Mouse (Mus musculus) neutrophil, adult 5-6 weeks (primary cell): ENCODE data around the gene Klri1. TPM values are rescaled to one million over a fixed set of nuclear protein-coding genes. Genes with fewer than 3 reads are reported as not detected.
A peak's percentile ranks its signal among the peaks of the same experiment; 100 is the strongest.
"Not testable (repeated sequence)": the region's sequence is repeated elsewhere in the genome, so short reads cannot be mapped to it uniquely, and the experiment has no call there.

Experiments
- ATAC-seq: fragments of 151-379, 151-347 bp; 2 replicates; pipeline ENCODE4 v1.8.0; 2017; ENCODE audit warnings: mild to moderate bottlenecking, moderate TSS enrichment; ENCODE audit not compliant: insufficient number of reproducible peaks, poor library complexity, low FRiP score, severe bottlenecking; ENCODE audit errors: extremely low read depth
- total RNA-seq: library from RNA; stranded (forward); fragments of 200-1000 nt; gene quantifications from 2 replicates; pipeline ENCODE4 v1.2.3, GENCODE M21; 2017

The Klri1 gene
- total RNA-seq, result not detected in 2 replicates

DNA sequence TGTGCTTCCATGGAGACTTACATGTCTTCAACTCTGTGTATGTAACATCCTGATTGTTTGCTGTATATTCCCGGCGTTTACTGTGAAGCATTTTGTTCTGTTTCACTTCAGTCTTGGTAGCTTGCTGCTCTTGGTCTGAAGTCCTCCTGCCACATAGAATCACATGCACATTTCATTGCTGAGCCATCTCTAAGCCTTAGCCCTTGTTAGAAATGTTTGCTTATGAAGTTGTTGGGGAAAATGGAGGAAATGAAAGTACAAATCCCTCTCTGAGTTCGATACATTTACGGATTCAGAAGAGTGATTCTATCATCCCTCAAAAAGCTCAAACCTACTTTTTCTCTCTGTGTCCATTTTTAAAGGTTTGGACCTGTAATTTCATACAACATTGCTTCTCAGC, at the start of gene Klri1:
TSS of gene Klri1 (minus strand) at position 101 of the 400 bp plus-strand sequence.
- ATAC-seq, result no peak

DNA sequence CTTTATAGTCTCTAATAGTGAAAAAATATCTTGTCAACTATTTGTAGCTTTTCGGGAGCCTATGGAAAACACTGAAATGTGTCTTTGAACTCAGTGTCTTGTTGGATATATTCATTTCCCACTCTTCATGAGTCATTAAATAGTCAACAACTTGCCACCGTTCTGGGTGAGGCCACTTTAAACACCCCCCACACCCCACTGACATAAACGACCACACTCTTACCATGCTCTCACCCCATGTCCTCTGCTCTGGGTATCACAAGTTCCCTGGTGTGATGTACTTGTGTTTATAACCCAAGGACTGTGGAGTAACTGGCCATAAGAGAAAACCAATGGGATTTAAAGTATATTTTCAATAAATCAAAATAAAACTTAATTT, 30.7 kb upstream of the Klri1 start:
- 0 out of 2 replicates have a peak, but pooled peaks have one; percentile 26 for ATAC-seq

DNA sequence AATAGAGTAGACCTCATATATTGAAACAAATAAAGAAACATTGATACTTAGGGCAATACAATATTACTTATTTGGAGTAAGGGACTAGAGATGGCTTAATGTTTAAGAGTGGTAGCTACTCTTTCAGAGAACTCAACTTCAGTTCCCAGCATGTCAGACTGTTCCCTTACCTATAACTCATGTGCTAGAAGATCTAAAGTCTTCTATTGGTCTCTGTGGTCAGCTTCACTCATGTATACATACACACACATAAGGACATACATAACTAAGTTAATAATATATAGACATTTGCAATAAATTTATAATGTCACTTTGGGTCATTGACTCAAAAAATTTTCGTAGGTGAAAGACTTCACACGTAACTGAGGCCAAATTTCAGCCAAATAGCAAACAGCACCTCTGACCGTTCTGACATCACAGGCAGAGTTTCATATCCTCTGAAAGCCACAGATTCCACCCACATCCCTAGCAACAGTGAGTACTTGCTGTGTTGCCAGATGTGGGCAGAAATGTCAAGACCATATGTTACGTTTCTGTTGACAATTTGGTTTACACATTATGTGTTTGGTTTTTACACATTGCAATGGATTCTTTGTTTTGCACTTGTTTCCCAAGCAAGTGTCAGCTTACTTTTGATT, 30.2 kb upstream of the Klri1 start:
- ATAC-seq, result peak; percentile 60; the same call in 1 of the 2 replicates

DNA sequence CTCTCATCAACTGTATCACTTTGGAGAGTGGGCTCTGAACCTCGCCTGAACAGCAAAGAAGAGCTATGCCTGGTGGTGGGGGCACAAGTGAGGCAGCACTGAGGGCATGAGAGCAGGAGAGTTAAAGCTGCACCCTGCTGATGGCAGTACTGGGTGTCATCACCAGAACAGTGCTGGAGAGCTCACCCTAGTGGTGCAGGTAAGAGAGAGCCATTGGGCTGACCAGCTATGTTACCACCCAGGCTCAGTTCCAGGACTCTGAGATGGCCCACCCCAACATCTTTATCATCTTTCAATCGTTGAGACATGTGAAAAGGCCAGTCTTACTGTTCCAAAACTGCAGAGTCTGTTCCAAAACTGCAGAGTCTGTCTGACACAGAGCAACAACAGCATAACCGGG, 29.2 kb upstream of the Klri1 start:
- 0 out of 2 replicates have a peak, but pooled peaks have one; percentile 9 for ATAC-seq

DNA sequence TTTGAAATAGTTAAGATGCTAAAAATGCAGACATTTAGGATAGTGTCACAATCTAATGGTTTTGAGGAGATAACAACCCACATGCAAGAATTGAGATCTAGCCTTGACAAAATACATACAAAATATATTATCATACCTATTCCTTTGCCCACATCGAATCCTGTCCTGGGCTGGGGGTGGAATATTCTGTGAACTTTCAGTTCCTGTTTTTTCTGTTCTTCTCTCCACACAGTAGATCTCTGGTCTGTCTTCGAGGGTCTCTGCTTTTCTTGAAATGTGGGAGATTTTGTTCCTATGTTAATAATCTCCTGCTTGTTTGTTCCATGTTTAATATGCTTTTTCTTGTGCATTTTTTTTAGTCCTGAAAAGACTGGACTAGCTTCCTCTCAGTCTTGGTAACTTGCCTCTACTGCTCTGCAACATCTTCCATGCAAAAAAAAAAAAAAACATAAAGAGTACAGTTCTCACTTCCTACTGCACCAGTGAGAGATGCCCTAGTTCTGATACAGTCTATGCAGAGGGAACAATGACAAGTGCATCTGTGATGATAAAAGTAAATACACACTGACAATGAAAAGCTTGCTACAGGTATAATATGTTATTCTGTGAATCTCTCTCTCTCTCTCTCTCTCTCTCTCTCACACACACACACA, 23.3 kb upstream of the Klri1 start, which contains the start of gene Klri2:
TSS of gene Klri2 (minus strand) at position 416 of the 653 bp plus-strand sequence.
- no peak for ATAC-seq

DNA sequence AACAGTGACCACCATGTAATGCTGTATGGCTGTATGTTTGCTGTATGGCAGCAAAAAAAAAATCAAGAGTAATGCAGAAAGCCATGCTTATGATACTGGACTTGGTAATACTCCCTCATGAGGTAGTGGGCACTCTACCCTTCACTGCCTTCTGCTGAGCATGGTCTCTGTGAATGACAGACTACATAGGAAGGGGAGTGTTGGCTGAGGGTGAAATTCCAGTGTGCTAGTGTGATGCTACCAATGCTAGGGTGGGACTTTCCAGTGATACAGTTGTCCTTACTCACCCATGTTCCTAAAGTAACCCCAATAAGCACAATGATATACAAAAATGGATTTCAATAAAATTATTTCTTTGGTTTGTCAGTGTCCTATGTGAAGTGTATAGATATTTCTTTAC, 19.5 kb upstream of the Klri1 start:
- no peak for ATAC-seq

DNA sequence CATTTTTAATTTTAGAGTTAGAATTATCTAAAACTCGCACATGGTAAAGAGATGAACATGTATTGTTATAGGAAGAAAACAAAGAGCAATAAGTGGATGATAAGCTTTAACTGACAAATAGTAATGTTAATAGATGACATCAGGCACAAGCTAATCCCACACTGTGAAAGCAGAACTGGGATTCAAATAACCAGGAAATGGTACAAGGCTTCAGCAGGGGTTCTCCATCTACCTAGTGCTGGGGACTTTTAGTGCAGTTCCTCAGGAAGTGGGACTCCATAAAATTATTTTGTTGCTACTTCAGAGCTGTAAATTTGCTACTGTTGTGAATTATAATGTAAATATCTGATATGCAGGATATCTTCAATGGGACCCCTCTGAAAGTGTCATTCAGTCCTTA, 10.3 kb upstream of the Klri1 start:
- ATAC-seq, result no peak

DNA sequence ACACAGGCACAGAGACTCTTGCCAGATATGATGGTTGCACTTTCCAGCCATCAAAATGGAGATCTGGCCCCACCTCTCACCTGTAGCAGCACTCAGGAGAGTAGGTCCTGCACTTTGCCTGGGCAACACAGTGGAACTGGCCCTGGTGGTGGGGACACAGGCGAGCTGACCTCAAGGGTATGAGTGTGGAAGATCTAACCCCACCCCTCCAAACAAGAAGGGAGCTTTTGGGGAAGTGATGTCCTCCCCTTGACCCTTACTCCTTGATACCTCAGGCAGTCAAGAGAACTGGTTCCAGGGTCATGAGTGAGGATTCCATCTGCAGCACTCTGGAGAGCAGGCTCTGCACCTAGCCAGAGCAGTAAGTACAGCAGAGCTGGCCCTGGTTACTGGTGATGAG, 4.5 kb upstream of the Klri1 start:
- ATAC-seq, result 0 out of 2 replicates have a peak, but pooled peaks have one; percentile 13

DNA sequence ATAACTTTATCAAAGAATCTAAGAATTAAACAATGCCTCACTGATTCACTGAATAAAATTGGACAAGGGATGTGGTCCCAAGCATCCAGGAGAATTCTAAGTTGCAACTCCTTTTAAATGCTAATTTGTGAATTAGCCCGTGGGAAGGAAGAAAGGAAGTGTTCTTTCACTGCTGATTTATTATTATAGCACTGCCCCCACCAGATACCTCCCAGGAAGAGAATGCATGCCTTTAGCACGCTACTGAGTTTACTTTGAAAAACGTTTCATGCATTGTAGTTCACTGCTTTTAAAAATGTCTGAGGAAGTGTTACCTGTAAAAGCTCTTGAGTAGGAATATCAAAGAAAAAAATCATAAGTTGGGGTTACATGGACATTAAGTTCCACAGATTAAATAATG, 3.6 kb upstream of the Klri1 start:
- ATAC-seq, result no peak

DNA sequence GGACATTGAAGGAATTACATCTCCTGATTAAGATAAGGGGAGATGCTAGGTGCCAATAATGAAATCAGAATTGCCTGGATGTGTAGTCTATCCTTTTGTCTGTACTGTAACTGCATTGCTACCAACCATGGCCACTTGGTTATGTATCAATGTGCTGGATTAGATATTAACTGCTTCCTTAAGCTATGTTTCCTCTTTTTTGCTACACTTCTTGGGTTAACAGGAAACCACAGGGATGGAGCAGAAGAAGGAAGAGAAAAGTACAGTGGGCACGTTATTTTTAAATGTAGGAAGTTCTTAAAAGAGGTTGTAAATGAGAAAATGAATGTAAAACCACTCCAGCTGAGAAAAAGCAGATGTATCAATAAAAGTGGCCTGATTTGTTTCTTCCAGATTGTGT, 3.4 kb downstream of the Klri1 start:
- ATAC-seq, result no peak

DNA sequence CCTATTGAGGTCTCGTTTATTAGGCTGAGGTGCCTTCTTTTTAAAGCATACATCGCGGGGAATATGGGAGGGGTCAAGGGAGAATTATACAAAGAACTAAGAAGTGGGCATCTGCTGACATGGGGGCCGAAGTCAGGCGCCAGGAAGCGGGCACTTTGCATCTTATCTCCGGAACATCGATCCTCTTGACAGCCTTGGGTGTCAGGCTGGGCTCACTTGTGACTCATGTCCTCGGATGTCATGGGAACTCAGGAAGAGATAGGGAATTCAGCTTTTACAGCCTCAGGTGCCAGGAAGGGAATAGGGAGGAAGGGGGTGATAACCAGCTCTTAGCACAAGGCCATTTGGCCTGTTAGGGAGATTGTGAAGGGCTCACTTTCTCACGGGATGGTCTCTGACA, 25.5 kb downstream of the Klri1 start:
- not testable (repeated sequence) for ATAC-seq

DNA sequence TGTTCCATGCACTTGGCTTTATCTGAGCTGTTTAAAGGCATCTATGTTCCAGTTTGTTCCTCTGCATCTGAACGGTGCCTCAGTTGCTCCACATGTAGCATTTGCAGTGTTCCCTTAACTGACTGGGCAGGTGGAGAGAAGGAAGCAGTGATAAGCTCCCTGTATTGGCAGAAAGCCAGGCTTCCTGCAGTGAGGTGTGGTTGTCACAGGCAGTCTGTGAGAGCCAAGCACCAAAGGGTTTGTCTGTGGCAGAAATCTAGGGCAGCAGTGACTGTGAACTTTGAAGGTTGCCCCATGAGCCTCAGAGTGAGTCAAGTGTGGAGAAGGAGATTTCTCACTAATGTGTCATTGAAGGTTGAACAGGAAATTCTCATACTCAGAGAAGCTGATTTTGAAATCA, 36.6 kb downstream of the Klri1 start:
- ATAC-seq, result 0 out of 2 replicates have a peak, but pooled peaks have one; percentile 30

DNA sequence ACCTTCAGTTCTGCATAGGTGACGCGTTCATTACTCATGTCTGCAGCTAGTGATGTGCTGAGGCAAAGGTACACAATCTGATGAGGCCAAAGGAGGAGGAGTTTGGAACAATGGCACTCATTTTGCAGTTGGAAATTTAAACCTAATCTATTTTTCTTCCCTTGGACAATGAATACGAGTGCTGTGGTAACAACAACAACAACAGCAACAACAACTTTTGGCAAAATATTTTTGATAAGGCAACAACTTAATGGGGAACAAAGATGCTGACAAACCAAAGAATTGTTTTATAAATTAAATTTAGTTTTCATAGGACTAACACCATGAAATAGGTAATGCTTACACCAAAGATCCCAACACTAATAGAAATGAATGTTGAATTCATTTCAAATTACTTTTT, 38.1 kb downstream of the Klri1 start, which contains the start of gene Klrc1:
TSS of gene Klrc1 (minus strand) at position 101 of the 400 bp plus-strand sequence.
- no peak for ATAC-seq

DNA sequence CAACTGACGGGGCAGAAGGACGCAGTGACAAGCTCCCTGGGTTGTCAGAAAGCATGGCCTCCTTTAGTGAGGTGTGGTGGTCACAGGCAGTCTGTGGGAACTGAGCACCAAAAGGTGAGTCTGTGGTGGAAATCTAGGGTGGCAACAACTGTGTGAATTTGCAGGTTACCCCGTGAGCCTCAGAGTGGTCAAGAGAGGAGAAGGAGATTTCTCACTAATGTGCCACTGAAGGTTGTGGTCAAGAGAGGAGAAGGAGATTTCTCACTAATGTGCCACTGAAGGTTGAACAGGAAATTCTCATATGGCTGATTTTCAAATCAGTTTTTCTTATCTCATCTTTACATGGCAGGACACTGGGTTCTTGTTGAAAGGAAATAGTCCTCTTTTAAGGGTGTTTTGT, 55.6 kb downstream of the Klri1 start:
- not testable (repeated sequence) for ATAC-seq

DNA sequence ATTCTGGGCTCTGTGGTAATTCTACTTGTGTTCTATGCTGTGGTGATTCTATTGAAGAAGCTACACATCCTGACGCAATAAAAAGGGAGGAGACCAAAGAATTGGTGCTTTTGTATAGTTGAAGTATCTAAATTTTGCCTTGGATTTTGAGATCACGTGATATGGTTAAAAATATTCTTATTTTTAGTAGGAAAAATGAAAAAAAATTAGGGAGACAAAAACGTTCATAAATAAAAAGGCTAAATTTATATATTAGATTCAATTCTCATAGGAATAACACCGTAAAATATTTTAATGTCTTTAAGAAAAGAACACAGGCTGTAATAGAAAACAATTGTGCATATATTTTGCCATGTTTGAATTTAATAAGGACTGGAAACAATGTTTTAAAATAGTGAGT, 56.3 kb downstream of the Klri1 start, which contains the start of gene Klrc2:
TSS of gene Klrc2 (minus strand) at position 101 of the 400 bp plus-strand sequence.
- not testable (repeated sequence) for ATAC-seq

Other genes with a start within 250 kb of the Klri1 start
- gene Olr1, start 210.0 kb downstream of the Klri1 start, total RNA-seq, result 0.49 and 2.2 TPM in 2 replicates
- 1.5 TPM in 1 of 2 replicates, not detected in the other for gene Tmem52b, start 204.6 kb downstream of the Klri1 start, total RNA-seq
- gene Gabarapl1, start 184.0 kb downstream of the Klri1 start, total RNA-seq, result 9.6 and 10.1 TPM in 2 replicates
- 3.6 and 3.7 TPM in 2 replicates for gene Klre1, start 139.2 kb downstream of the Klri1 start, total RNA-seq
- gene Klrd1, start 125.3 kb downstream of the Klri1 start, total RNA-seq, result 25.5 and 29.5 TPM in 2 replicates
- 7.0 and 9.3 TPM in 2 replicates for gene Klrk1, start 93.3 kb downstream of the Klri1 start, total RNA-seq
- gene Klrc3, start 73.8 kb downstream of the Klri1 start, total RNA-seq, result not detected in 2 replicates
- 2.1 and 3.3 TPM in 2 replicates for gene Klrc2, start 56.4 kb downstream of the Klri1 start, total RNA-seq
- 1.2 and 2.8 TPM in 2 replicates for gene Klrc1, start 38.2 kb downstream of the Klri1 start, total RNA-seq
- 1.2 and 1.6 TPM in 2 replicates for gene Klri2, start 23.4 kb upstream of the Klri1 start, total RNA-seq
- gene Gm156, start 67.1 kb upstream of the Klri1 start, total RNA-seq, result not detected in 2 replicates
- not detected in 2 replicates for gene Gm17631, start 145.5 kb upstream of the Klri1 start, total RNA-seq
- gene Klra17, start 159.5 kb upstream of the Klri1 start, total RNA-seq, result 43.4 and 44.9 TPM in 2 replicates
- gene Klra5, start 200.5 kb upstream of the Klri1 start, total RNA-seq, result not detected in 2 replicates